Mouse (Mus musculus): ENCODE data around the gene Zfp637.
"Not testable (repeated sequence)": the region's sequence is repeated elsewhere in the genome, so short reads cannot be mapped to it uniquely, and the experiment has no call there.

Zfp637 gene

GRCm38 (mm10) chr6:117863751-117864150 lies 22.8 kb downstream of the Zfp637 start:
- no peak for DNase-seq (ENCODE audit: low read depth, low spot score)

DNA sequence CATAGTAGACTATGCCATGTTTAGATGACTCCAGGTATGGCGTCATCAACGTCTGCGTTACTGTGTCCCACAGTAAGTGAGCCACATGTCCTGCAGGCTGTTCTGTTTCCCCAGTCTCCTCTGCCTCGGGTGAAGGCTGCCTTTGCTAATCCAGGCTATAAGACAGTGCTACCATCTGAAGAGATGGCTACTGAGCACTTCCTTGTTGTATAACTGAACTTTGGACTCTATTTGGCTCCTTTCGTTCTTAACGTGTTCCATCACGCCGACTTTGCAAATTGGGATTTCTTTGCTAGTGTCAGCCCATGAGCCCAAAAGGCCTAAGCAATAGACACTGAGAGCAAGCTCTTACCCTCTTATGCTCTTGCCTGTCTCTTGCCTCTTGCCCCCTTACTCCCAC lies 27.2 kb downstream of the Zfp637 start:
- no peak for DNase-seq (ENCODE audit: low read depth, low spot score)

GRCm38 (mm10) chr6:117871034-117871433 lies 30.1 kb downstream of the Zfp637 start:
- no peak for DNase-seq (ENCODE audit: low read depth, low spot score)

DNA sequence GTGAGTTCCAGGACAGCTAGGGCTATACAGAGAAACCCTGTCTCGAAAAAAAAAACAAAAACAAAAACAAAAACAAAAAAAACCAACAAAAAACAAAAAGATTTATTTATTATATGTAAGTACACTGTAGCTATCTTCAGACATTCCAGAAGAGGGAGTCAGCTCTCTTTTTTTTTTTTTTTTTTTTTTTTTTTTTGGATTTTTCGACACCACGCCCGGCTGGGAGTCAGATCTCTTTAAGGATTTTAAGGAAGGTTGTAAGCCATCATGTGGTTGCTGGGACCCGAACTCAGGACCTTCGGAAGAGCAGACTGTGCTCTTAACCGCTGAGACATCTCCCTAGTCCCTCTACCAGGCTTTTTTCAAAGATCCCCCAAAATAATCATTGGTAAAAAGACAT lies 32.5 kb downstream of the Zfp637 start:
- not testable (repeated sequence) for DNase-seq (ENCODE audit: low read depth, low spot score)

DNA sequence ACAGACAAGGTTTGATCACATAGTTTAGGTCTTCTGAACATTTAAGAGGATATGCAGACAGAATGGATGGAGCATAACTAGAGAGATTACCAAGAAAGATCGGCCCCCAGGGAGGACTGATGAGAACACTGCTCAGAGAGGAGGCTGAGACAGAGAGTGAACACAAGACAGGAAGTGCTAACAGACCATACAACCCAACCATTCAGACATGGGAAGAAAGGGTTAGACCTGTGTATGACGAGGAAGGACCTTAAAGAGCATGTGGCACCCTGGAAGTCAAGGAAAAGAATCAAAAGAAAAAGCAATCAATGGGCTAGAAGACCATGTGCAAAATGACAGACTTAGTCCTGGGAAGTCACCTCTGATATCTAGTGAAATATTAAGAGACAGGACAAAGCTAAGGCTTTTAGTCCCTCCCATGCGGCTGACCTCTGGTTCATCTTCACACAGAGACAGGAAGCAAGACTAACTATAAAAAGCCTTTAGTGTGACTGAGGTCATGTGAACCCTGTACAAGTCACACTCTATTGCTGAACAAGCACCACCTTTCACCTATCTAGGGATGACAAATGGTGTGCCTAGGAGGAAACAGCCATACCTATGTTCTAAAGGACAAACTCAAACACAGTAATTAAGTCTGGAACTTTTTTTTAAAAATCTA lies 33.8 kb downstream of the Zfp637 start:
- DNase-seq (ENCODE audit: low read depth, low spot score), result peak; percentile 12

DNA sequence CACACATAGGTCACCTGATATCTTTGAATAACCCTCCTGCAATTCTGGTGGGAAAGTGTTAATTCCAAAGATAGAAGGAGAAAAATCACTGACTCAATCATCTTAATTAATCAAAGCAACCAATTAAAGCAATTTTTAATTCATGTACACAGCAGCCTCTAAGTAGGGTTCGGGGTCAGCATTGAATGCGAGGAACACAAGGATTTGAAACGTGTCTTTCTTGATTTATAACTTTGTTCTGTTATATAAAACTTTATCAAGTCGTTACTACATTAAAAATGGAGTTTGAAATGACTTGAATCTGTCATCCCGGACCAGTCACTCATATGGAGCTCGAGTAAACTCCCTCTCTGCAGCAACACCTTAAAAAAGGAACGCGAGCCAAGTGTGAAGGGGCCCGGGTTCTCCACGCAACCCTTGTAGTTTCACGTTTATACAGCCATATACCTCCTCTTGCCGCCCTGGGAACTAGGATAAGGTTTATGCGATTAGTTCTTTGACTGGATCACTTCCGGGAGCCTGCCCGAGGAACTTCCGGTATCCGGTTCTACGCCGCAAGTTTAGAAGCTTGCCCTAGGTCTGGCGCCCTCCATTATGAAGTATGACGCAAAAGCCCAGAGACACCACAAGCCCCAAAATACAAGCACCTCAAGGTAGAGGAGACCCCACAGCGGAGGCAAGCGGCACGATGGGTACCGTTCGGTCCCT lies 37.9 kb downstream of the Zfp637 start:
- DNase-seq (ENCODE audit: low read depth, low spot score), result peak; percentile 96

- DNase-seq (ENCODE audit: low read depth, low spot score), result peak; percentile 99
Measured at GRCm38 (mm10) chr6:117879408-117880115, 38.6 kb downstream of the Zfp637 start.

- peak; percentile 34 for DNase-seq (ENCODE audit: low read depth, low spot score)
Measured at GRCm38 (mm10) chr6:117880394-117880838, 39.4 kb downstream of the Zfp637 start.

GRCm38 (mm10) chr6:117881229-117881628 lies 40.2 kb downstream of the Zfp637 start:
- DNase-seq (ENCODE audit: low read depth, low spot score), result peak; percentile 58

- peak; percentile 83 for DNase-seq (ENCODE audit: low read depth, low spot score)
Measured at GRCm38 (mm10) chr6:117881997-117882396, 41.0 kb downstream of the Zfp637 start.

- DNase-seq (ENCODE audit: low read depth, low spot score), result no peak
Measured at GRCm38 (mm10) chr6:117885943-117886342, 45.0 kb downstream of the Zfp637 start.

DNA sequence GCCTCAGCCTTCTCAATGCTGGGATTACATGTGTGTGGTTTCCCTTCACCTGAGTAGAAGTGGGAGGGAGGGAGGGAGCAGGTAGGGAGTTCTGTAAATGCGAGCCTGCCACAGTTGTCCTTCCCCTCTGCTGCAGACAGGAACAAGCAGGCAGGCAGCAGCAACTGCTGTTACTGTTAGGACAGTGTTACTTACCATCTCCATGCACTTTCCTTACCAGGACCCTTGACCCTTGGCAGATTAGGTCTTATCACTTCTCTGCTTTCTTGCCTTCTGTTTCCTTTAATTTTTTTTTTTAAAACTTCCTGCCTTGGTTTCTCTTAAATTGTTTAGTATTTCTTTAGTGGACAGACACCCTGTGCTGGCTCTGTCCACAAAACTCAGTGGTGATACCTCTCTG lies 47.1 kb downstream of the Zfp637 start:
- DNase-seq (ENCODE audit: low read depth, low spot score), result no peak

- no peak for DNase-seq (ENCODE audit: low read depth, low spot score)
Measured at GRCm38 (mm10) chr6:117888642-117889096, 47.7 kb downstream of the Zfp637 start.

DNA sequence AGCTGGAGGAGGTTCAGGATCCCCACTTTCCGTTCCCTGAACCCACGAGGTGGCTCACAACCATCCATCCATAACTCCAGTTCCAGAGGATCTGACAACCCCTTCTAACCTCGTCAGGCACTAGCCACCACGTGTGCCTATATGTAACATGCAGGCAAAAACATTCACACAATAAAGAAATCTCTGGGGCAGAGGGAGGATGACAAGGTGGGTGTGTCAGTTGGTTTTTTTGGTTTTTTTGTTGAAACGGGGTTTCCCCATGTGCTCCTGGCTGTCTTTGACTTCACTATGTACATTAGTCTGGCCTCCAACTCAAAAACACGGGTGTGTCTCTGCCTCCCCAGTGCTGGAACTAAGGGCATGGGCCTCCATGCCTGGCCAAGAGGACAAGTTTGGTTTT lies 49.3 kb downstream of the Zfp637 start:
- peak; percentile 90 for DNase-seq (ENCODE audit: low read depth, low spot score)

- DNase-seq (ENCODE audit: low read depth, low spot score), result peak; percentile 74
Measured at GRCm38 (mm10) chr6:117891369-117892160, 50.6 kb downstream of the Zfp637 start.

DNA sequence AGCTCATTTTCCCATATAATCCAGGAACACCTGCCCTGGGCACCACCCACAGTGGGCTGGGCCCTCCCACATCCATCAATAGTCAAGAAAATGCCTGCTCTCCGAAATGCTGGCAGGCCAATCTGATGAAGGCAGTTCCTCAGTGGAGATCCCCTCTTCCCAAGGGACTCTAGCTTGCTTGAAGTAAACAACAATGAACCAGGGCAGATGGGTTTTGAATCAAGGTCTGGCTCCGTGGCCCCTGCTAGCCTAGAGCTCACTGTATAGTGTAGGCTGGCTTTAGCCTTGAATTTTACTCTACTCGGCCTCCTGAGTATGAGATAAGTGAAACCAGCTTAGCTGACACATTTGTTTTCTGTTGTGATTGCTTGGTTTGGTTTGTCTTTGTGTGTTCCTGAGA lies 51.4 kb downstream of the Zfp637 start:
- no peak for DNase-seq (ENCODE audit: low read depth, low spot score)

GRCm38 (mm10) chr6:117893435-117893834 lies 52.5 kb downstream of the Zfp637 start:
- DNase-seq (ENCODE audit: low read depth, low spot score), result no peak
